Mouse (Mus musculus) heart, embryonic 16.5 days (tissue): ENCODE results near the gene Tspyl4. TPM values are rescaled to one million over a fixed set of nuclear protein-coding genes. Genes with fewer than 3 reads are reported as not detected.
A peak's percentile ranks its signal among the peaks of the same experiment; 100 is the strongest.

Experiments
- ATAC-seq: fragments of 200-750 bp; cut with Nextera tagmentation; replicated peaks from 2 replicates; pipeline ENCODE4 v1.8.0; 2017; ENCODE audit warnings: moderate number of reproducible peaks; ENCODE audit not compliant: insufficient read depth, low FRiP score; ENCODE audit errors: extremely low read depth
- H3K27ac ChIP-seq: fragments of 300-500 bp; sonication (generic); 2 replicates; pipeline ENCODE4 v1.5.1; 2014; ENCODE audit warnings: mild to moderate bottlenecking, low read length, control low read depth, moderate library complexity
- H3K27me3 ChIP-seq: fragments of 300-500 bp; sonication (generic); 2 replicates; pipeline ENCODE4 v1.6.1; 2014; ENCODE audit warnings: low read length, mixed read lengths; ENCODE audit not compliant: control insufficient read depth, insufficient read depth
- H3K36me3 ChIP-seq: fragments of 300-500 bp; sonication (generic); 2 replicates; pipeline ENCODE4 v1.6.1; 2014; ENCODE audit not compliant: control insufficient read depth, insufficient read depth
- H3K4me1 ChIP-seq: fragments of 300-500 bp; sonication (generic); 2 replicates; pipeline ENCODE4 v1.6.1; 2014; ENCODE audit warnings: low read length, mixed read lengths; ENCODE audit not compliant: control insufficient read depth, insufficient read depth
- H3K4me2 ChIP-seq: fragments of 300-500 bp; sonication (generic); 2 replicates; pipeline ENCODE4 v1.6.1; 2014; ENCODE audit warnings: low read depth, mild to moderate bottlenecking, control low read depth, low read length
- H3K4me3 ChIP-seq: fragments of 300-500 bp; sonication (generic); 2 replicates; pipeline ENCODE4 v1.5.1; 2014; ENCODE audit warnings: mild to moderate bottlenecking, control low read depth, low read length
- H3K9ac ChIP-seq: fragments of 300-500 bp; sonication (generic); 2 replicates; pipeline ENCODE4 v1.6.1; 2014; ENCODE audit warnings: low read length, control low read depth
- H3K9me3 ChIP-seq: fragments of 300-500 bp; sonication (generic); replicated peaks from 2 replicates; pipeline ENCODE4 v1.6.1; 2016; ENCODE audit warnings: low read length; ENCODE audit not compliant: control insufficient read depth
- WGBS: fragments of 180-500 bp; shearing (Covaris S2); extraction: QIAGEN DNeasy Blood & Tissue Kit; methylation state at CpG from one replicate; pipeline ENCODE4 v1.1.7; 2014; 5-methylcytosine and 5-hydroxymethylcytosine counted together
- polyA plus RNA-seq: library from polyadenylated mRNA; unstranded; fragments of >200 nt; fragmentation: Nextera tagmentation; extraction: Ambion mirVana; gene quantifications from 2 replicates; pipeline ENCODE4 v1.2.1, GENCODE M21; 2015

Tspyl4 gene
- polyA plus RNA-seq, 1 experiment from 2014 or later, result 20.5 TPM

GRCm38 (mm10) chr10:34312536-34312935 lies 15.3 kb downstream of the Tspyl4 start:
- WGBS, result 69% methylated on average over 3 of the region's 3 CpGs
- Histone ChIP-seq H3K27ac (no peak overlapping the region), H3K27me3 (no peaks in the 10 kb centered on the region), H3K4me3 (no peak overlapping the region), H3K4me1 (peaks cover 5% of the 10 kb centered on the region), H3K4me2 (no peak overlapping the region), H3K9ac (no peak overlapping the region), H3K9me3 (no peaks in the 10 kb centered on the region), H3K36me3 (no peaks in the 10 kb centered on the region; the same call in 1 of the 2 replicates)
- no peak for ATAC-seq

GRCm38 (mm10) chr10:34316571-34317216 lies 19.5 kb downstream of the Tspyl4 start:
- H3K27me3 ChIP-seq, result no peaks in the 10 kb centered on the region
- 0 out of 2 replicates have a peak, but pooled peaks have one; percentile 28 for ATAC-seq
- no peak overlapping the region for H3K27ac ChIP-seq

DNA sequence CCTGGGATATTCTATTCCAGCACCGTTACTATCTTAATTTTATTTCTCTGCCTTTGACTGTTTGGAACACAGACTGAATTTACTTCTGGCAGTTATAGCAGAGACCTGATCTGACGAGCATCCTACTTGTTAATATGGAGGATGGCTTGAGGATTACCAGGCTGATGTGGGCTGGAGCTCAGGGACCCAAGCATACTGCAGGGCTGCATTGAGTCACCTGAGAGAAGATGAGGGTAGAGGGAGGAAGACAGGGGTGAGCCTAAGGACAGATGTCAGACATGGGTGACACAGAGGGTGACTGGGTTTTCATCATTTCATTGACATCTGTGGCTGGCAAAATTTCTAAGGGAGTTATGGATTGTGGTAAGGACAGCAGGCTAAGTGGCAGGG lies 20.0 kb downstream of the Tspyl4 start:
- Histone ChIP-seq H3K4me3 (no peak overlapping the region), H3K27me3 (no peaks in the 10 kb centered on the region), H3K27ac (no peak overlapping the region), H3K4me1 (peaks cover 5% of the 10 kb centered on the region; the same call in 1 of the 2 replicates), H3K9ac (no peak overlapping the region), H3K4me2 (no peak overlapping the region), H3K9me3 (no peaks in the 10 kb centered on the region), H3K36me3 (no peaks in the 10 kb centered on the region)
- no peak for ATAC-seq
- WGBS, result 45% methylated on average over 2 of the region's 2 CpGs

More at GRCm38 (mm10) chr10:34316571-34317216, 19.5 kb downstream of the Tspyl4 start:
- 10% methylated on average over 3 of the region's 3 CpGs for WGBS
- H3K4me3 ChIP-seq, result no peak overlapping the region
- no peaks in the 10 kb centered on the region for H3K9me3 ChIP-seq
- no peaks in the 10 kb centered on the region for H3K36me3 ChIP-seq
- no peak overlapping the region for H3K9ac ChIP-seq
- peaks cover 5% of the 10 kb centered on the region; the same call in 1 of the 2 replicates for H3K4me1 ChIP-seq
- H3K4me2 ChIP-seq, result no peak overlapping the region

DNA sequence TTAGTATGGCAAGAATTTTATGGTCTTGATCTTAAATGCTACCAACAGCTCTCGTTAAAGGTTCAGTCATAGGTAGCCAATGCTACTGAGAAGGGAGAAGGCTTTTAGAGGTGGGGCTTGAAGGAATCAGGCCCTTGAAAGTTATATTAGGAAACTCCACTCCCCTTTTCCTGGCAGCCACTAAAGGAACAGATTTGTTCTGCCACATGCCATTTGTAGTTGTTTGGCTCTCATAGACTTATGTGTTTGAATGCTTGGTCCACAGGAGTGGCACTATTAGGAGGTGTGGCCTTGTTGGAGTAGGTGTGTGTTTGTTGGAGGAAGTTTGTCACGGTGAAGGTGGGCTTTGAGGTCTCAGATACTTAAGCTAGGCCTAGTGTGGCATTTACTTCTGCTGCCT lies 23.6 kb downstream of the Tspyl4 start:
- H3K9ac ChIP-seq, result no peak overlapping the region
- no peak overlapping the region for H3K4me3 ChIP-seq
- H3K4me1 ChIP-seq, result peaks cover 5% of the 10 kb centered on the region; the same call in 1 of the 2 replicates
- WGBS, result 47% methylated on average over 2 of the region's 2 CpGs
- no peak overlapping the region for H3K4me2 ChIP-seq
- 0 out of 2 replicates have a peak overlapping the region, but pooled peaks have one; percentile 13 for H3K27ac ChIP-seq
- ATAC-seq, result no peak; the same call in 1 of the 2 replicates
- no peaks in the 10 kb centered on the region for H3K9me3 ChIP-seq
- H3K27me3 ChIP-seq, result no peaks in the 10 kb centered on the region
- H3K36me3 ChIP-seq, result peaks cover 4% of the 10 kb centered on the region; the same call in 1 of the 2 replicates

DNA sequence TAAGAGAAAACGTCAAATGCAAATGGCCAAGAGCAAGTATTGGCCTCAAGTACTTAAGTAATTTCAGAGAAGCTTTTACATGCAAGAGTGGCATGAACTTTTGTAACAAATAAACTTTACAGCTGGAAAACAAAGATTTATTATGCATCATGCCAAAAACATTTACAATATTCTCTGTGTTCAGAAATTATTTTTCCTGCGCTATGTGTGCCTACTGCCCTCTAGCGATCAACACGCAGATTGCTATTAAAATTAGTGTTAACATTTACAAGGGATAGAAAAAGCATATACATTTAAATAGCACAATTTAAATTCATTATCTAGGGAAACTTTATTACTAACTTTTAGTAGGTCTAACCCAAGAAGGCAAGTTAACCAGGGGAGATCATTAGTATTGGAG lies 29.5 kb downstream of the Tspyl4 start:
- no peak overlapping the region for H3K4me2 ChIP-seq
- ATAC-seq, result no peak
- H3K36me3 ChIP-seq, result peaks cover 4% of the 10 kb centered on the region; the same call in 1 of the 2 replicates
- peaks cover 2% of the 10 kb centered on the region for H3K4me1 ChIP-seq
- H3K27me3 ChIP-seq, result no peaks in the 10 kb centered on the region
- no peak overlapping the region for H3K4me3 ChIP-seq
- H3K9ac ChIP-seq, result no peak overlapping the region
- 23% methylated on average over 4 of the region's 4 CpGs for WGBS
- no peak overlapping the region for H3K27ac ChIP-seq
- no peaks in the 10 kb centered on the region for H3K9me3 ChIP-seq

GRCm38 (mm10) chr10:34327144-34327543 lies 29.9 kb downstream of the Tspyl4 start:
- H3K9ac ChIP-seq, result no peak overlapping the region
- 57% methylated on average over 5 of the region's 5 CpGs for WGBS
- H3K4me2 ChIP-seq, result no peak overlapping the region
- H3K36me3 ChIP-seq, result peaks cover 4% of the 10 kb centered on the region; the same call in 1 of the 2 replicates
- H3K4me1 ChIP-seq, result peaks cover 2% of the 10 kb centered on the region
- no peaks in the 10 kb centered on the region for H3K9me3 ChIP-seq
- H3K27ac ChIP-seq, result no peak overlapping the region
- ATAC-seq, result no peak
- no peaks in the 10 kb centered on the region for H3K27me3 ChIP-seq
- H3K4me3 ChIP-seq, result no peak overlapping the region

DNA sequence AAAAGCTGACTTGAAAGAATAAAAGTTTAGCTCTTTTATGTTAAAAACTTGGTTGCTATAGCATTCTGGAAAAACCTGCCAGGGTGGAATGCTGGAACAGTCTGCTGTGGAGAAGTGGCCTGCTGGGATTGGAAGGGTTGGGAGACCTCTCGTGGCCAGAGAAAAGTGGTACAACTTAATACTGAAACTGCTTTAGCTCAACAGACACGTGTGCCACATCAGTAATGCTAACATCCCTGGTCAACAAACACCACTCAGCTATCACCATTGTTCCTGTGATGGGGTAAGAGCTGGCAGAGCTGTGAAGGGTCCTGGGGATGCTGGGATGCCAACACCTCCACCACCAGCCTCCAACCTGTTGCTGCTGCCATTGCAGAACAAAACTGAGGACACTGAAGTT lies 31.1 kb downstream of the Tspyl4 start:
- Histone ChIP-seq H3K27me3 (no peaks in the 10 kb centered on the region), H3K9ac (0 out of 2 replicates have a peak overlapping the region, but pooled peaks have one; percentile 38), H3K4me1 (peaks cover 2% of the 10 kb centered on the region), H3K27ac (no peak overlapping the region), H3K4me2 (peak overlapping the region; percentile 45), H3K36me3 (peaks cover 3% of the 10 kb centered on the region; the same call in 1 of the 2 replicates), H3K4me3 (no peak overlapping the region), H3K9me3 (no peaks in the 10 kb centered on the region)
- 0 out of 2 replicates have a peak, but pooled peaks have one; percentile 45 for ATAC-seq
- 2% methylated on average over 2 of the region's 2 CpGs for WGBS

DNA sequence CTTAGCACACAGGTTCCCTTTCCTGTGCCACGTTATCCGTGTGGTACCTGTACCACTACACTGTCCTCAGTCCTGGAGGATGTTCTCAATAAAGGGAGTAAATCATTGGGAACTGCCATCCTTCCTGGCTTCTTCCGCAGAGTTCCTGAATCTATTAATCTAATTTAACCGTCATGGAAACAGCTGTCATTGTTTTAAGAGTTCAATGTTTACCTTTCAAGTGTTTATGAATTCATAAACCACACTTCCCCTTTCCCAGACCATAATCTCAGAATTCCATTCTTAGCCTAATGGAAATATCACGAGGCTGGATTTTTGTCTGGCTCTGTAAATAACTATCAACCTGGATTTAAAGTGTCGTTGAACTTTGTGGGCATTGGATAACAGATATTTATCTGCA lies 43.8 kb downstream of the Tspyl4 start:
- no peak overlapping the region for H3K4me2 ChIP-seq
- H3K9me3 ChIP-seq, result no peaks in the 10 kb centered on the region
- H3K36me3 ChIP-seq, result peaks cover 3% of the 10 kb centered on the region; the same call in 1 of the 2 replicates
- H3K9ac ChIP-seq, result no peak overlapping the region
- no peak overlapping the region for H3K27ac ChIP-seq
- H3K4me1 ChIP-seq, result no peaks in the 10 kb centered on the region
- no peaks in the 10 kb centered on the region for H3K27me3 ChIP-seq
- no peak for ATAC-seq
- WGBS, result 72% methylated on average over 6 of the region's 6 CpGs
- H3K4me3 ChIP-seq, result no peak overlapping the region

DNA sequence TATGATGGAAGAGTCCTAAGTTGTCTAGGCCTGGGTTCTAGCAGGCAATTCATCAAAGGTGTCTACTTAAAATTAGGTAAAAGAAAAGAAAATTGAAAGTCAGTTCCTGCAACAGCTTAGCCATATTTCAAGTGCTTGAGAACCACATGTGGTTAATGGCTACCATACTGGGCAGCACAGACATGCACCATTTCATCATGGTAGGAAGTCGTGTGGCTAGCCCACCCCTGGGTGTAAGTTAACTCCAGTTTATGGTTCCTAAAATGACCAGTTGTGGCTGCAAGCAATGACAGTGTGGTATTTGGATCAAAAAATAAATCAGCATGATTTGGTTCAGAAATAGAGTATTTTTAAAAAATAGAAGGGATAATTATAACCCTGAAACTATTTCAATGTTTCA lies 44.6 kb downstream of the Tspyl4 start:
- no peak for ATAC-seq
- no peak overlapping the region for H3K9ac ChIP-seq
- no peaks in the 10 kb centered on the region for H3K27me3 ChIP-seq
- no peaks in the 10 kb centered on the region for H3K9me3 ChIP-seq
- no peak overlapping the region for H3K27ac ChIP-seq
- no peak overlapping the region for H3K4me2 ChIP-seq
- H3K4me1 ChIP-seq, result no peaks in the 10 kb centered on the region
- WGBS, result 66% methylated on average over 1 of the region's 1 CpGs
- no peak overlapping the region for H3K4me3 ChIP-seq
- H3K36me3 ChIP-seq, result peaks cover 3% of the 10 kb centered on the region; the same call in 1 of the 2 replicates
